Mouse (Mus musculus) ES-Bruce4 (cell line): Measurements from ENCODE around the gene Aff3. TPM values are rescaled to one million over a fixed set of nuclear protein-coding genes. Genes with fewer than 3 reads are reported as not detected.

Experiments used
- H3K27ac ChIP-seq: 2 replicates; pipeline ENCODE4 v1.5.1; 2012; ENCODE audit warnings: low read length, inconsistent platforms; ENCODE audit not compliant: insufficient read depth
- H3K27me3 ChIP-seq: 2 replicates; pipeline ENCODE4 v1.6.1; 2012; ENCODE audit warnings: mild to moderate bottlenecking, low read length, inconsistent platforms; ENCODE audit not compliant: control insufficient read depth, poor library complexity, insufficient read depth, severe bottlenecking
- H3K36me3 ChIP-seq: 2 replicates; pipeline ENCODE4 v1.6.1; 2012; ENCODE audit warnings: inconsistent platforms, mild to moderate bottlenecking, low read length, moderate library complexity; ENCODE audit not compliant: control insufficient read depth, poor library complexity, insufficient read depth, severe bottlenecking
- H3K4me1 ChIP-seq: one replicate; pipeline ENCODE4 v1.8.1; 2011; ENCODE audit warnings: low read length; ENCODE audit not compliant: control insufficient read depth, insufficient read depth
- H3K4me3 ChIP-seq: 2 replicates; pipeline ENCODE4 v1.5.1; 2011; ENCODE audit warnings: low read depth, mild to moderate bottlenecking, low read length
- H3K9ac ChIP-seq: 2 replicates; pipeline ENCODE4 v1.6.1; 2012; ENCODE audit warnings: low read depth, mild to moderate bottlenecking, inconsistent platforms; ENCODE audit not compliant: poor library complexity, severe bottlenecking
- H3K9me3 ChIP-seq: replicated peaks from 2 replicates; pipeline ENCODE4 v1.6.1; 2012; ENCODE audit warnings: mild to moderate bottlenecking, low read length, inconsistent platforms; ENCODE audit not compliant: control insufficient read depth, poor library complexity, insufficient read depth, severe bottlenecking
- CTCF ChIP-seq: IDR thresholded peaks from one replicate; pipeline ENCODE4 v1.8.1; 2011; ENCODE audit warnings: low read depth, low read length
- EP300 ChIP-seq: IDR thresholded peaks from 2 replicates; pipeline ENCODE4 v1.6.1; 2011; ENCODE audit warnings: low read depth, low read length; ENCODE audit not compliant: insufficient read depth
- POLR2A ChIP-seq: IDR thresholded peaks from one replicate; pipeline ENCODE4 v1.8.1; 2011; ENCODE audit warnings: low read length; ENCODE audit not compliant: insufficient read depth
- polyA plus RNA-seq: library from polyadenylated mRNA; stranded (reverse); fragments of >200 nt; gene quantifications from 2 replicates; pipeline ENCODE4 v1.2.4, GENCODE M21; 2011; ENCODE audit warnings: low read depth; ENCODE audit not compliant: missing spikeins, insufficient read depth, insufficient read length

Gene Aff3
- polyA plus RNA-seq, 1 experiment: 9.2 TPM

DNA sequence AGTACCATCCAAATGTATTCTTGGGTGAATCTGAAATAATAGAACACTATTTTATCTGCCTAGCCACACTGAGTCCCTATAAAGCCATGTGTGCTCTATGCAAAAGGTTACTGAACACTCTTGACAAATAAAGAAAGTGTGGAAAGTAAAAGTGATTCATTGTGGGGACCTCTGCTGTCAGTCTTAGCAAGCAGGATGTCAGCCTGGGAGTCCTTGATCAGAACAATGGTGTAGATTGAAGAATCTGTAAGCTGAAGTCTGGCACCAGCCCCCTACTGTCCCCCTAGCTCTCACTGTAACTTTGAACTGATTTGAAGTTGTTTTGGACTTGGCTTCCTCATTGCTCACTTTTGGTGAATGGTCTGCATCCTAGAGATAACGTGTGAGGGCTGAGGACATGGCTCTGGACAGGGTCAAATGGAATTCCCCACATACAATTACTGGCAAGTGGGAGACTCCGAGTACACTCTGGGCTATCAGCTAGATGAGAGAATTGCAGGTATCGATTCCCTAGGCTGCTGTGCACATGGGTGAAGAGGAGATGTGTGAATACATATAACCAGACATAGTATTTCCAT, 2.0 kb downstream of the Aff3 start:
- Histone ChIP-seq H3K9me3 (no peaks in the 10 kb centered on the region), H3K36me3 (no peaks in the 10 kb centered on the region), H3K27me3 (no peaks in the 10 kb centered on the region; the same call in 1 of the 2 replicates), H3K27ac (no peak overlapping the region), H3K4me1 (no peaks in the 10 kb centered on the region), H3K9ac (no peak overlapping the region), H3K4me3 (no peak overlapping the region)
- TF ChIP-seq EP300: no peak
- no peak for TF ChIP-seq CTCF
- no peak for TF ChIP-seq POLR2A

DNA sequence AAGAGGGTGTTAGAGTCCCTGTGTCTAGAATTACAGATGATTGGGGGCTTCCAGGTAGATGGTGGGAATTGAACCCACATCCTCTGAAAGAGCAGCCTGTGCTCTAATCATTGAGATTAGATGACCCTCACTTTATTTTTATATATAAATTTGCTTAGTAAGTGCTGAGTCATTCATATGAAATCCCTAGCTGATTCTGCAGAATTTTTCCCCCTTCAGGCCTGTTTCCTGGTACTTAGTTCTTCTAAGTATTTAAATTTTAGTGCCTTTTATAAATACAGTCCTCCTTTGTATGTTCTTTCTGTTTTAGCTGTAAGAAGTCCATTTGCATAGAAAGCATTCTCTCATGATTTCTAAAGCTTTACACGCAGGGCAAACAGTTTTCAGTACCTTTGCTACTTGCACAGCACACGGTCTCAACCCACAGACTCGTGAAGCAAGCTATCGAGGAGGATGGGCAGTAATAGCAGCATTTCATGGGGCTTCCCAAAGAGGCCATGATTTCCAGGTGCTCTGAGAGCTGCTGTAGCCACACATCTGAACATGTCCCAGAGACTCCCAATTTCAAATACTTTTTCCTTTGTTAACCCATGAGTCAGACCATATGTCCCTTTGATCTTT, 5.7 kb downstream of the Aff3 start:
- no peak for TF ChIP-seq EP300
- TF ChIP-seq POLR2A: no peak
- Histone ChIP-seq H3K9ac (no peak overlapping the region), H3K4me1 (no peaks in the 10 kb centered on the region), H3K27ac (no peak overlapping the region), H3K9me3 (no peaks in the 10 kb centered on the region), H3K36me3 (no peaks in the 10 kb centered on the region), H3K4me3 (no peak overlapping the region), H3K27me3 (no peaks in the 10 kb centered on the region)

DNA sequence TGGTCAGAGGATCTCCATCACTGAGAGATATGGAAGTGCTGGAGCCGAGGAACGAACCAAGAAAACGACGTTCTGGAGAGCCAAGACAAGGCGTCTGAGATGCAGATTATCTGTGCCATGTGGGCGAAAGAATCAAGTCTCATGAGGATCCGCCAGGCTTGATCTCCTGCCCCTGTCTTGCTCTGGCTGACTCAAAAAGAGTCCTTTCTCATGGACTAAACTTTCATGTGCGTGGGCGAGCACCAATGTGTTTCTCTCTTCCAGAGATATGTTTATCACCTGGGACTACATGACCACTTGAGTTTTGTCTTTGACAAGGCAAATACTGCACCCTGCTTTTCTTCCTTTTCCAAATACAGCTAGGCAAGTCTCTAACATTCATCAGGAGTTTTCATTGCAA, 6.4 kb downstream of the Aff3 start:
- Histone ChIP-seq H3K9me3 (no peaks in the 10 kb centered on the region), H3K9ac (no peak overlapping the region), H3K4me3 (no peak overlapping the region), H3K36me3 (no peaks in the 10 kb centered on the region), H3K27me3 (no peaks in the 10 kb centered on the region), H3K4me1 (no peaks in the 10 kb centered on the region), H3K27ac (no peak overlapping the region)
- TF ChIP-seq EP300: no peak
- no peak for TF ChIP-seq POLR2A
- TF ChIP-seq CTCF: no peak

DNA sequence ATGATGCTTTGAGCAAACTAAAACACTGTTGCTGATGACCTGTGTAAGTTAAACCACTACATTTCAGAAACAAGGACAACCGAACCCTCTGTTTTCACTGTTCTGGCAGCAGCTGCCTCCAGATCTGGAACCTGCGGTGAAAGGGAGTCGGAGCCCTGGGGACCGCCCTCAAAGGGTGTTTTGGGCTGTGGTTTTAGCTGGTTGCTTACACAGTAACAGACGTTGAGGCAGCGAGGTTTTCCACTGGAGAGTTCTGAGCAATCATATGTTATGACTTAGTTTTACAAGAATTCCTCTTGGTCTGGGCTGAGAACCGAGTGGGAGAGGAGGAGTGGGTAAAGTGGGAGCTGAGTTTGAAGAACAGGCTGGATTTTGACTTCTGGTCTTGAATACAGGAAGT, 7.1 kb downstream of the Aff3 start:
- H3K36me3 ChIP-seq: no peaks in the 10 kb centered on the region
- no peak overlapping the region for H3K9ac ChIP-seq
- H3K9me3 ChIP-seq: no peaks in the 10 kb centered on the region
- TF ChIP-seq EP300 (no peak), POLR2A (no peak), CTCF (no peak)
- H3K27me3 ChIP-seq: no peaks in the 10 kb centered on the region
- H3K27ac ChIP-seq: no peak overlapping the region
- no peak overlapping the region for H3K4me3 ChIP-seq
- no peaks in the 10 kb centered on the region for H3K4me1 ChIP-seq

DNA sequence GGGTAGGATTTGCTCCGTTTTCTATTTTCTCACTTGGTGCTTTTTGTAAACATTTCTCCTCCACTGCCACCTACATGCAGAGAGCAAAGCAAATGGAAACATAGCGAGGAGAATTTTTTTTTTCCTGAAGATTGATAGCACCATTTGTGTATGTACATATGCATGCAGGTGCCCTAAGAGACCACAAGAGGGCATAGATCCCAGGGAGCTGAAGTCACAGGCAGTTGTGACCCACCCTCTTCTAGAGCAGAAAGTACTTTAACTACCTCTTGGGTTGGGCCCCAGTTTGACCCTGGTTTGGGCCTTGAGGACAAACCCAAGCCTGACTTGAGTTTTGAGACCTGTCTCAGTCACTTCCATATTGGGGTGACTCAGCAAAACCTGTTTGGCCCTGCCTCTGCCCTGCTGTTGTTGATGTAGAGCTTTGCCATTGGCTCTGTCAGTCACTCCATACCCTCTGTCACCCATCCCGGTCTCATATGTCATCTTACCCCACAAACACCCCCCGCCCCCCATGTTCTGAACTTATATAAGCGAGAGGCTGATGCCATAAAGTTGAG, 9.7 kb downstream of the Aff3 start:
- Histone ChIP-seq H3K4me3 (no peak overlapping the region), H3K36me3 (no peaks in the 10 kb centered on the region), H3K4me1 (no peaks in the 10 kb centered on the region), H3K9ac (no peak overlapping the region), H3K9me3 (no peaks in the 10 kb centered on the region), H3K27me3 (no peaks in the 10 kb centered on the region), H3K27ac (no peak overlapping the region)
- no peak for TF ChIP-seq CTCF
- no peak for TF ChIP-seq POLR2A
- TF ChIP-seq EP300: no peak

DNA sequence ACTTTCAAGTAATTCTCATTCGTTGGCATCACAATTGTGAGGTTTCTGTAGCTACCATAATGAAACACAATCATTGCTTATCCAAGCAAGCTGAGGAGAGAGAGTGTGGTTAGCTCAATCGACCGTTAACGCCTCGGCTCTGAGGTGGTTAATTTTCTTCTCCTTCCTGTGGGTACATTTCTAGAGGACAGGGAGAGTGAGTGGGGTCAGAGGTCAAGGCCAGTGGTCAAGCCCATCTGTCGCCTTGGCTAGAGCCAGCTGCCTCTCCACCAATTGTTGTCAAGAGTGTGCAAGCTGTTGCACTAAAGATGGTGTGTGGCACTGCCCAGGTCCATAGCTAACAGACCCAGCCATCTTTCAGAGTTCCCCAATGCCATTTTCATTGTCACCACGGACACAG, 14.7 kb downstream of the Aff3 start:
- no peak overlapping the region for H3K9ac ChIP-seq
- H3K36me3 ChIP-seq: no peaks in the 10 kb centered on the region
- no peak overlapping the region for H3K27ac ChIP-seq
- TF ChIP-seq POLR2A (no peak), CTCF (no peak), EP300 (no peak)
- H3K4me1 ChIP-seq: no peaks in the 10 kb centered on the region
- H3K9me3 ChIP-seq: no peaks in the 10 kb centered on the region
- H3K27me3 ChIP-seq: no peaks in the 10 kb centered on the region
- no peak overlapping the region for H3K4me3 ChIP-seq
